Mouse (Mus musculus) limb, embryonic 10.5 days (tissue): ENCODE measurements around the gene Alg5. TPM values are rescaled to one million over a fixed set of nuclear protein-coding genes. Genes with fewer than 3 reads are reported as not detected.

Experiments used
- DNase-seq: peaks from one replicate; pipeline ENCODE4 v3.0.0-alpha.2; 2017; ENCODE audit warnings: low spot score
- H3K27ac ChIP-seq: fragments of 300-500 bp; sonication (generic); 2 replicates; pipeline ENCODE4 v1.5.1; 2016; ENCODE audit warnings: mild to moderate bottlenecking
- H3K27me3 ChIP-seq: fragments of 300-500 bp; sonication (generic); 2 replicates; pipeline ENCODE4 v1.6.1; 2016; ENCODE audit warnings: low read depth, mild to moderate bottlenecking; ENCODE audit not compliant: poor library complexity, severe bottlenecking
- H3K36me3 ChIP-seq: fragments of 300-500 bp; sonication (generic); 2 replicates; pipeline ENCODE4 v1.6.1; 2016; ENCODE audit warnings: mild to moderate bottlenecking, moderate library complexity
- H3K4me1 ChIP-seq: fragments of 300-500 bp; sonication (generic); 2 replicates; pipeline ENCODE4 v1.6.1; 2016
- H3K4me3 ChIP-seq: fragments of 300-500 bp; sonication (generic); 2 replicates; pipeline ENCODE4 v1.5.1; 2016; ENCODE audit warnings: mild to moderate bottlenecking, moderate library complexity
- H3K9me3 ChIP-seq: fragments of 300-500 bp; sonication (generic); replicated peaks from 2 replicates; pipeline ENCODE4 v1.6.1; 2016; ENCODE audit warnings: mild to moderate bottlenecking
- WGBS: fragments of 180-500 bp; shearing (Covaris S2); methylation state at CpG from one replicate; pipeline ENCODE4 v1.1.7; 2016; 5-methylcytosine and 5-hydroxymethylcytosine counted together
- polyA plus RNA-seq: library from polyadenylated mRNA; unstranded; fragments of >200 nt; fragmentation: Nextera tagmentation; extraction: Ambion mirVana; gene quantifications from 2 replicates; pipeline ENCODE4 v1.2.1, GENCODE M21; 2016

The Alg5 gene
- polyA plus RNA-seq, 1 experiment from 2014 or later: 42.0 TPM

GRCm38 (mm10) chr3:54723741-54724500, 11.4 kb upstream of the Alg5 start:
- Histone ChIP-seq H3K4me1 (no peaks in the 10 kb centered on the region), H3K36me3 (peaks cover 91% of the 10 kb centered on the region), H3K9me3 (no peaks in the 10 kb centered on the region), H3K27me3 (no peaks in the 10 kb centered on the region), H3K27ac (no peak overlapping the region), H3K4me3 (no peak overlapping the region)
- WGBS: 93% methylated on average over 10 of the region's 10 CpGs
- no peak for DNase-seq

- peaks cover 95% of the 10 kb centered on the region for H3K36me3 ChIP-seq
- H3K4me1 ChIP-seq: no peaks in the 10 kb centered on the region
- WGBS: 90% methylated on average over 2 of the region's 2 CpGs
- no peaks in the 10 kb centered on the region for H3K27me3 ChIP-seq
- no peaks in the 10 kb centered on the region for H3K9me3 ChIP-seq
- DNase-seq: no peak
- H3K27ac ChIP-seq: no peak overlapping the region
- H3K4me3 ChIP-seq: no peak overlapping the region
These were observed 10.0 kb upstream of the Alg5 start for GRCm38 (mm10) chr3:54725344-54725743.

GRCm38 (mm10) chr3:54727588-54727987, 7.8 kb upstream of the Alg5 start:
- 93% methylated on average over 2 of the region's 2 CpGs for WGBS
- H3K27me3 ChIP-seq: no peaks in the 10 kb centered on the region
- no peak for DNase-seq
- peaks cover 12% of the 10 kb centered on the region for H3K4me1 ChIP-seq
- no peak overlapping the region for H3K27ac ChIP-seq
- H3K9me3 ChIP-seq: no peaks in the 10 kb centered on the region
- H3K36me3 ChIP-seq: peaks cover 96% of the 10 kb centered on the region
- no peak overlapping the region for H3K4me3 ChIP-seq

- Histone ChIP-seq H3K4me1 (peaks cover 17% of the 10 kb centered on the region), H3K9me3 (no peaks in the 10 kb centered on the region), H3K27me3 (no peaks in the 10 kb centered on the region), H3K36me3 (peaks cover 96% of the 10 kb centered on the region), H3K27ac (no peak overlapping the region), H3K4me3 (no peak overlapping the region)
- no peak for DNase-seq
- WGBS: 94% methylated on average over 6 of the region's 6 CpGs
These were observed 7.2 kb upstream of the Alg5 start for GRCm38 (mm10) chr3:54728100-54728499.

- no peak for DNase-seq
- 48% methylated on average over 8 of the region's 8 CpGs for WGBS
- H3K27ac ChIP-seq: no peak overlapping the region
- H3K36me3 ChIP-seq: peaks cover 68% of the 10 kb centered on the region
- no peaks in the 10 kb centered on the region for H3K27me3 ChIP-seq
- no peaks in the 10 kb centered on the region for H3K9me3 ChIP-seq
- no peak overlapping the region for H3K4me3 ChIP-seq
- H3K4me1 ChIP-seq: peaks cover 30% of the 10 kb centered on the region
These were observed 3.7 kb upstream of the Alg5 start for GRCm38 (mm10) chr3:54731626-54732150.

GRCm38 (mm10) chr3:54732371-54732770, 3.0 kb upstream of the Alg5 start:
- Histone ChIP-seq H3K4me1 (peaks cover 30% of the 10 kb centered on the region), H3K9me3 (no peaks in the 10 kb centered on the region), H3K27me3 (no peaks in the 10 kb centered on the region), H3K4me3 (no peak overlapping the region), H3K27ac (no peak overlapping the region), H3K36me3 (peaks cover 61% of the 10 kb centered on the region)
- no peak for DNase-seq
- 95% methylated on average over 4 of the region's 4 CpGs for WGBS

- Histone ChIP-seq H3K27ac (peak overlapping the region; percentile 98), H3K9me3 (no peaks in the 10 kb centered on the region), H3K4me1 (peaks cover 30% of the 10 kb centered on the region), H3K4me3 (peak overlapping the region; percentile 90), H3K36me3 (peaks cover 59% of the 10 kb centered on the region), H3K27me3 (no peaks in the 10 kb centered on the region)
- under 1% methylated on average over 84 of the region's 84 CpGs for WGBS
- DNase-seq: peak; percentile 95
These were observed 710 bp upstream of the Alg5 start for GRCm38 (mm10) chr3:54734411-54735246.

- peak; percentile 50 for DNase-seq
- H3K27ac ChIP-seq: peak overlapping the region; percentile 98
These were observed 975 bp downstream of the Alg5 start for GRCm38 (mm10) chr3:54736101-54736927.

GRCm38 (mm10) chr3:54737317-54737716, 2.0 kb downstream of the Alg5 start:
- H3K36me3 ChIP-seq: peaks cover 59% of the 10 kb centered on the region
- peaks cover 21% of the 10 kb centered on the region for H3K4me1 ChIP-seq
- no peak overlapping the region for H3K4me3 ChIP-seq
- no peaks in the 10 kb centered on the region for H3K27me3 ChIP-seq
- DNase-seq: no peak
- no peak overlapping the region for H3K27ac ChIP-seq
- WGBS: 94% methylated on average over 8 of the region's 8 CpGs
- H3K9me3 ChIP-seq: no peaks in the 10 kb centered on the region

More at GRCm38 (mm10) chr3:54736101-54736927, 975 bp downstream of the Alg5 start:
- no peaks in the 10 kb centered on the region for H3K9me3 ChIP-seq
- H3K27me3 ChIP-seq: no peaks in the 10 kb centered on the region
- WGBS: 65% methylated on average over 18 of the region's 18 CpGs
- peaks cover 59% of the 10 kb centered on the region for H3K36me3 ChIP-seq
- peaks cover 30% of the 10 kb centered on the region for H3K4me1 ChIP-seq
- peak overlapping the region; percentile 90 for H3K4me3 ChIP-seq

GRCm38 (mm10) chr3:54741965-54742364, 6.6 kb downstream of the Alg5 start:
- H3K36me3 ChIP-seq: peaks cover 93% of the 10 kb centered on the region
- WGBS: 95% methylated on average over 11 of the region's 11 CpGs
- no peaks in the 10 kb centered on the region for H3K27me3 ChIP-seq
- H3K4me1 ChIP-seq: no peaks in the 10 kb centered on the region
- DNase-seq: no peak
- no peak overlapping the region for H3K4me3 ChIP-seq
- no peak overlapping the region for H3K27ac ChIP-seq
- no peaks in the 10 kb centered on the region for H3K9me3 ChIP-seq

GRCm38 (mm10) chr3:54745799-54746198, 10.5 kb downstream of the Alg5 start:
- 59% methylated on average over 5 of the region's 5 CpGs for WGBS

GRCm38 (mm10) chr3:54753411-54753810, 18.1 kb downstream of the Alg5 start:
- no peaks in the 10 kb centered on the region for H3K9me3 ChIP-seq
- peaks cover 31% of the 10 kb centered on the region for H3K27me3 ChIP-seq
- no peak overlapping the region for H3K4me3 ChIP-seq
- H3K4me1 ChIP-seq: peaks cover 21% of the 10 kb centered on the region
- 76% methylated on average over 4 of the region's 4 CpGs for WGBS
- H3K27ac ChIP-seq: no peak overlapping the region
- no peak for DNase-seq
- peaks cover 32% of the 10 kb centered on the region for H3K36me3 ChIP-seq

More at GRCm38 (mm10) chr3:54745799-54746198, 10.5 kb downstream of the Alg5 start:
- Histone ChIP-seq H3K36me3 (peaks cover 99% of the 10 kb centered on the region), H3K4me3 (no peak overlapping the region), H3K27ac (no peak overlapping the region), H3K4me1 (no peaks in the 10 kb centered on the region), H3K27me3 (no peaks in the 10 kb centered on the region), H3K9me3 (no peaks in the 10 kb centered on the region)
- DNase-seq: peak; percentile 49
